Mouse (Mus musculus) midbrain, embryonic 15.5 days (tissue): ENCODE results near the gene C2cd6. TPM values are rescaled to one million over a fixed set of nuclear protein-coding genes. Genes with fewer than 3 reads are reported as not detected.

Experiments used
- ATAC-seq: fragments of 200-750 bp; cut with Nextera tagmentation; replicated peaks from 2 replicates; pipeline ENCODE4 v1.8.0; 2017; ENCODE audit warnings: moderate TSS enrichment
- H3K27ac ChIP-seq: fragments of 300-500 bp; sonication (generic); 2 replicates; pipeline ENCODE4 v1.5.1; 2015; ENCODE audit warnings: mild to moderate bottlenecking, inconsistent platforms
- H3K27me3 ChIP-seq: fragments of 300-500 bp; sonication (generic); replicated peaks from 2 replicates; pipeline ENCODE4 v1.6.1; 2015; ENCODE audit warnings: inconsistent platforms
- H3K36me3 ChIP-seq: fragments of 300-500 bp; sonication (generic); replicated peaks from 2 replicates; pipeline ENCODE4 v1.6.1; 2015; ENCODE audit warnings: inconsistent platforms
- H3K4me1 ChIP-seq: fragments of 300-500 bp; sonication (generic); 2 replicates; pipeline ENCODE4 v1.6.1; 2015; ENCODE audit warnings: inconsistent platforms
- H3K4me2 ChIP-seq: fragments of 300-500 bp; sonication (generic); 2 replicates; pipeline ENCODE4 v1.6.1; 2015; ENCODE audit warnings: inconsistent platforms, mild to moderate bottlenecking, moderate library complexity
- H3K4me3 ChIP-seq: fragments of 300-500 bp; sonication (generic); 2 replicates; pipeline ENCODE4 v1.5.1; 2015; ENCODE audit warnings: mild to moderate bottlenecking, inconsistent platforms
- H3K9ac ChIP-seq: fragments of 300-500 bp; sonication (generic); 2 replicates; pipeline ENCODE4 v1.6.1; 2015; ENCODE audit warnings: mild to moderate bottlenecking, inconsistent platforms
- H3K9me3 ChIP-seq: fragments of 300-500 bp; sonication (generic); 2 replicates; pipeline ENCODE4 v1.6.1; 2016; ENCODE audit warnings: inconsistent platforms
- WGBS: fragments of 180-500 bp; shearing (Covaris S2); methylation state at CpG from one replicate; pipeline ENCODE4 v1.1.7; 2015; ENCODE audit warnings: mixed read lengths; 5-methylcytosine and 5-hydroxymethylcytosine counted together
- polyA plus RNA-seq: library from polyadenylated mRNA; unstranded; fragments of >200 nt; fragmentation: Nextera tagmentation; extraction: Ambion mirVana; gene quantifications from 2 replicates; pipeline ENCODE4 v1.2.1, GENCODE M21; 2015

Gene C2cd6
- polyA plus RNA-seq, 1 experiment from 2014 or later = not detected

DNA sequence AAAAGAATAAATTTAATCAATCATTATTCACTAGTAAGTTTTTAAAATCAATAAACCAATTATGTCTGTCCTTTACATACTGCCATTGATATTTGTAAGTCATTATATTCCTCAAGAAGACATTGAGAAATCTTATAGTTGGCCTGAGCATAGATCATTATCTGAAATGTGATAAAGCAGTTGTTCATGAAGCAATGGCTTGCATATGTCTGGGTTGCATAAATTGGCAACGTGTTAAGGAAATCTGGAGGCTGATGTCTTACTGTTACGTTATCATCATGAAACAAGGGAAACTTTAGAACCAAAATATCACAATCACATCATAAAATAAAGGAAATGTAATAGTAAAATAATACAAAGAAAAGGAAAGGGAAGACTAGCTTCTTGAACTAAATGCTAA, 43.4 kb downstream of the C2cd6 start:
- H3K36me3 ChIP-seq = no peaks in the 10 kb centered on the region
- ATAC-seq = no peak
- no peak overlapping the region for H3K27ac ChIP-seq
- H3K4me1 ChIP-seq = no peaks in the 10 kb centered on the region
- H3K9me3 ChIP-seq = no peaks in the 10 kb centered on the region
- H3K9ac ChIP-seq = no peak overlapping the region
- H3K4me3 ChIP-seq = no peak overlapping the region
- H3K4me2 ChIP-seq = no peak overlapping the region
- H3K27me3 ChIP-seq = no peaks in the 10 kb centered on the region
- 87% methylated on average over 2 of the region's 2 CpGs for WGBS

- Histone ChIP-seq H3K9ac (no peak overlapping the region), H3K36me3 (no peaks in the 10 kb centered on the region), H3K4me3 (no peak overlapping the region), H3K27ac (no peak overlapping the region), H3K4me2 (no peak overlapping the region), H3K4me1 (no peaks in the 10 kb centered on the region), H3K27me3 (no peaks in the 10 kb centered on the region), H3K9me3 (no peaks in the 10 kb centered on the region)
- WGBS = 78% methylated on average over 5 of the region's 5 CpGs
- no peak for ATAC-seq
Measured at GRCm38 (mm10) chr1:59037723-59038122, 57.0 kb downstream of the C2cd6 start.

GRCm38 (mm10) chr1:59021556-59021955, 73.1 kb downstream of the C2cd6 start:
- Histone ChIP-seq H3K27ac (no peak overlapping the region), H3K9ac (no peak overlapping the region), H3K4me1 (no peaks in the 10 kb centered on the region), H3K4me3 (no peak overlapping the region), H3K9me3 (no peaks in the 10 kb centered on the region), H3K36me3 (no peaks in the 10 kb centered on the region), H3K27me3 (no peaks in the 10 kb centered on the region), H3K4me2 (no peak overlapping the region)
- ATAC-seq = no peak
- 81% methylated on average over 3 of the region's 3 CpGs for WGBS

DNA sequence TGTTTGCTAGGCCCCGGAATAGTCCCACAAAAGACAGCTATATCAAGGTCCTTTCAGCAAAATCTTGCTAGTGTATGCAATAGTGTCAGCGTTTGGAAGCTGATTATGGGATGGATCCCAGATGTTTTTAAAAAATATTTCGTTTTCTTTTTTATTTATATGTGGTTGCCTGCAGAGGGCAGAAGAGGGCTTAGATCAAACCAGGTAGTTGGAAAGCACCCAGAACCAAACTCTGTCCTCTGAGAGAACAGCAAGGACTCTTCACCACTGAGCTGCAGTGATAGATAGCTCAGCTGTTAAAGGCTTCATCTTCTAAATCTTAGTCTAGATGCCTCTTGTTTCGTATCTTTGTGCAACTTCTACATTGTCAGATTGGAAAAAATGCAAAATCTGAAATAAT, 85.5 kb downstream of the C2cd6 start:
- H3K4me3 ChIP-seq = no peak overlapping the region
- WGBS = 46% methylated on average over 4 of the region's 4 CpGs
- no peaks in the 10 kb centered on the region for H3K4me1 ChIP-seq
- no peak overlapping the region for H3K9ac ChIP-seq
- H3K36me3 ChIP-seq = no peaks in the 10 kb centered on the region
- H3K4me2 ChIP-seq = no peak overlapping the region
- ATAC-seq = no peak
- H3K27ac ChIP-seq = no peak overlapping the region
- H3K27me3 ChIP-seq = no peaks in the 10 kb centered on the region
- H3K9me3 ChIP-seq = no peaks in the 10 kb centered on the region

Other genes starting within 250 kb of the C2cd6 start
- 18.3 and 18.7 TPM in 2 replicates for gene Trak2, start 121.5 kb downstream of the C2cd6 start, polyA plus RNA-seq
- 116 and 117 TPM in 2 replicates for gene Stradb, start 121.4 kb downstream of the C2cd6 start, polyA plus RNA-seq
- 41.0 and 46.5 TPM in 2 replicates for gene Tmem237, start 25.5 kb upstream of the C2cd6 start, polyA plus RNA-seq
- gene Mpp4, start 68.5 kb upstream of the C2cd6 start, polyA plus RNA-seq = 1.2 and 1.4 TPM in 2 replicates
- gene Als2, start 142.3 kb upstream of the C2cd6 start, polyA plus RNA-seq = 21.5 and 23.1 TPM in 2 replicates
- 1.4 and 1.8 TPM in 2 replicates for gene Cdk15, start 162.0 kb upstream of the C2cd6 start, polyA plus RNA-seq